Mouse (Mus musculus) CH12.LX (cell line): Measurements from ENCODE around the gene 1700021F05Rik. TPM values are rescaled to one million over a fixed set of nuclear protein-coding genes. Genes with fewer than 3 reads are reported as not detected.

ENCODE experiments used
- DNase-seq: peaks from one replicate; pipeline ENCODE4 v3.0.0-alpha.2; 2013; ENCODE audit errors: extremely low read depth
- H3K27ac ChIP-seq: 2 replicates; pipeline ENCODE4 v1.5.1; 2012; ENCODE audit warnings: low read depth, mild to moderate bottlenecking, control low read depth, moderate library complexity; ENCODE audit not compliant: insufficient read depth
- H3K27me3 ChIP-seq: replicated peaks from 2 replicates; pipeline ENCODE3; 2012; ENCODE audit warnings: inconsistent platforms
- H3K36me3 ChIP-seq, 2 experiments: replicated peaks in 1 of 2; 2 replicates each; pipeline versions ENCODE3 to v1.6.1; 2012; ENCODE audit warnings: inconsistent platforms in 1 of 2, low read length in 1 of 2, mild to moderate bottlenecking in 1 of 2, mixed read lengths in 1 of 2, moderate library complexity in 1 of 2; ENCODE audit not compliant: control insufficient read depth in 1 of 2, insufficient read depth in 1 of 2
- H3K4me1 ChIP-seq, 2 experiments: 2 replicates each; pipeline ENCODE4 v1.6.1; 2012; ENCODE audit warnings: inconsistent platforms in 1 of 2, moderate library complexity in 1 of 2; ENCODE audit not compliant: insufficient read depth in 2 of 2, control insufficient read depth in 1 of 2
- H3K4me2 ChIP-seq: 2 replicates; pipeline ENCODE4 v1.6.1; 2012; ENCODE audit warnings: low read depth, mild to moderate bottlenecking, control low read depth; ENCODE audit not compliant: poor library complexity, insufficient read depth, severe bottlenecking
- H3K4me3 ChIP-seq, 3 experiments: fragments of 150-350 bp in 1 of 3; sonication (generic) in 1 of 3; replicated peaks in 1 of 3; 2 replicates each; pipeline versions ENCODE3 to v1.5.1; 2011 to 2012; ENCODE audit warnings: low read depth in 2 of 3, low read length in 2 of 3, mild to moderate bottlenecking in 2 of 3, moderate library complexity in 2 of 3, control low read depth in 1 of 3, improper control_type of control experiment in 1 of 3, inconsistent platforms in 1 of 3, mixed read lengths in 1 of 3; ENCODE audit not compliant: poor library complexity in 1 of 3
- H3K79me2 ChIP-seq: replicated peaks from 2 replicates; pipeline ENCODE4 v1.6.1; 2012; ENCODE audit warnings: mild to moderate bottlenecking, moderate library complexity; ENCODE audit not compliant: control insufficient read depth, poor library complexity, insufficient read depth, severe bottlenecking; ENCODE audit errors: extremely low read depth
- H3K9ac ChIP-seq: 2 replicates; pipeline ENCODE4 v1.6.1; 2012; ENCODE audit warnings: low read depth, mild to moderate bottlenecking, control low read depth, moderate library complexity; ENCODE audit not compliant: insufficient read depth
- H3K9me3 ChIP-seq: replicated peaks from 2 replicates; pipeline ENCODE3; 2012; ENCODE audit warnings: low read length, inconsistent platforms, mixed read lengths
- CHD1 ChIP-seq: IDR thresholded peaks from 2 replicates; pipeline ENCODE4 v1.6.1; 2012; ENCODE audit warnings: low read depth, low read length, improper control_type of control experiment, inconsistent platforms
- CHD2 ChIP-seq: IDR thresholded peaks from 2 replicates; pipeline ENCODE4 v1.6.1; 2011; ENCODE audit warnings: low read length, improper control_type of control experiment
- CTCF ChIP-seq, 2 experiments: IDR thresholded peaks in 1 of 2; conservative IDR thresholded peaks in 1 of 2; 2 replicates each; pipeline ENCODE4 v1.5.1; 2011 to 2012; ENCODE audit warnings: low read depth in 2 of 2, low read length in 2 of 2, improper control_type of control experiment in 1 of 2, inconsistent platforms in 1 of 2, mild to moderate bottlenecking in 1 of 2, moderate library complexity in 1 of 2
- ELF1 ChIP-seq: IDR thresholded peaks from 2 replicates; pipeline ENCODE4 v1.6.1; 2014; ENCODE audit warnings: low read depth, mild to moderate bottlenecking, inconsistent platforms, low read length, improper control_type of control experiment
- HCFC1 ChIP-seq: IDR thresholded peaks from 2 replicates; pipeline ENCODE4 v1.6.1; 2012; ENCODE audit warnings: low read depth, mild to moderate bottlenecking, inconsistent platforms, low read length, improper control_type of control experiment
- IRF4 ChIP-seq: IDR thresholded peaks from 2 replicates; pipeline ENCODE4 v1.6.1; 2014; ENCODE audit warnings: low read depth, mild to moderate bottlenecking, inconsistent platforms, low read length, improper control_type of control experiment
- JUN ChIP-seq: IDR thresholded peaks from 2 replicates; pipeline ENCODE4 v1.6.1; 2011; ENCODE audit warnings: low read depth, mild to moderate bottlenecking, low read length, improper control_type of control experiment, moderate library complexity; ENCODE audit not compliant: insufficient read depth
- JUND ChIP-seq: conservative IDR thresholded peaks from 2 replicates; pipeline ENCODE4 v1.6.1; 2011; ENCODE audit warnings: low read depth, low read length, improper control_type of control experiment
- KAT2A ChIP-seq: IDR thresholded peaks from 2 replicates; pipeline ENCODE4 v1.6.1; 2012; ENCODE audit warnings: low read length, improper control_type of control experiment, inconsistent platforms; ENCODE audit not compliant: insufficient replicate concordance
- MAFK ChIP-seq: IDR thresholded peaks from 2 replicates; pipeline ENCODE4 v1.6.1; 2011; ENCODE audit warnings: low read length, improper control_type of control experiment; ENCODE audit not compliant: insufficient replicate concordance
- MAX ChIP-seq: IDR thresholded peaks from 2 replicates; pipeline ENCODE4 v1.6.1; 2011; ENCODE audit warnings: low read length, improper control_type of control experiment
- MEF2A ChIP-seq: IDR thresholded peaks from 2 replicates; pipeline ENCODE4 v1.6.1; 2014; ENCODE audit warnings: low read depth, mild to moderate bottlenecking, inconsistent platforms, low read length, improper control_type of control experiment, borderline replicate concordance
- MXI1 ChIP-seq: IDR thresholded peaks from 2 replicates; pipeline ENCODE4 v1.6.1; 2011; ENCODE audit warnings: mild to moderate bottlenecking, low read depth, low read length, improper control_type of control experiment
- PAX5 ChIP-seq: IDR thresholded peaks from 2 replicates; pipeline ENCODE4 v1.6.1; 2012; ENCODE audit warnings: low read length, inconsistent platforms, mixed read lengths
- POLR2A ChIP-seq: IDR thresholded peaks from 2 replicates; pipeline ENCODE4 v1.6.1; 2011; ENCODE audit warnings: low read depth, mild to moderate bottlenecking, improper control_type of control experiment, low read length
- RAD21 ChIP-seq: IDR thresholded peaks from 2 replicates; pipeline ENCODE4 v1.6.1; 2011; ENCODE audit warnings: low read depth, mild to moderate bottlenecking, low read length, improper control_type of control experiment, moderate library complexity
- RCOR1 ChIP-seq: conservative IDR thresholded peaks from 2 replicates; pipeline ENCODE4 v1.6.1; 2012; ENCODE audit warnings: low read depth, mild to moderate bottlenecking, inconsistent platforms, low read length, improper control_type of control experiment
- SIN3A ChIP-seq: IDR thresholded peaks from 2 replicates; pipeline ENCODE4 v1.6.1; 2012; ENCODE audit warnings: low read length, improper control_type of control experiment, inconsistent platforms
- SMC3 ChIP-seq: IDR thresholded peaks from 2 replicates; pipeline ENCODE4 v1.6.1; 2011; ENCODE audit warnings: low read depth, low read length, improper control_type of control experiment
- TCF12 ChIP-seq: IDR thresholded peaks from 2 replicates; pipeline ENCODE4 v1.6.1; 2014; ENCODE audit warnings: low read depth, mild to moderate bottlenecking, inconsistent platforms, low read length, improper control_type of control experiment
- UBTF ChIP-seq: IDR thresholded peaks from 2 replicates; pipeline ENCODE4 v1.6.1; 2012; ENCODE audit warnings: low read depth, mild to moderate bottlenecking, inconsistent platforms, low read length, improper control_type of control experiment, moderate library complexity
- ZC3H11A ChIP-seq: IDR thresholded peaks from 2 replicates; pipeline ENCODE4 v1.6.1; 2012; ENCODE audit warnings: low read depth, mild to moderate bottlenecking, inconsistent platforms, low read length, improper control_type of control experiment
- ZKSCAN1 ChIP-seq: IDR thresholded peaks from 2 replicates; pipeline ENCODE4 v1.6.1; 2012; ENCODE audit warnings: low read depth, inconsistent platforms, low read length, improper control_type of control experiment, borderline replicate concordance
- ZMIZ1 ChIP-seq: IDR thresholded peaks from 2 replicates; pipeline ENCODE4 v1.6.1; 2012; ENCODE audit warnings: low read depth, mild to moderate bottlenecking, inconsistent platforms, low read length, improper control_type of control experiment
- ZNF384 ChIP-seq: IDR thresholded peaks from 2 replicates; pipeline ENCODE4 v1.6.1; 2012; ENCODE audit warnings: low read depth, low read length, improper control_type of control experiment, inconsistent platforms
- dilution Hi-C: fragments of 300-500 bp; cut with MboI; formaldehyde crosslinking; loops from 2 replicates; pipeline ENCODE4 v1.14.3; 2020; ENCODE audit warnings: low sequenced_read_pairs; ENCODE audit not compliant: extremely low pct_unique_long_range_greater_than_20kb, extremely low pct_ligation_motif_present
- in situ Hi-C: fragments of 300-500 bp; cut with MboI; formaldehyde crosslinking; loops from 3 replicates; pipeline ENCODE4 v1.14.3; 2019; ENCODE audit warnings: low sequenced_read_pairs, low pct_ligation_motif_present, low pct_unique_long_range_greater_than_20kb, mixed read lengths
- polyA plus RNA-seq: library from polyadenylated mRNA; unstranded; fragments of >175 nt; gene quantifications from 2 replicates; pipeline ENCODE4 v1.2.1, GENCODE M21; 2012; ENCODE audit warnings: low read depth; ENCODE audit not compliant: insufficient read length
- total RNA-seq, 2 experiments: library from RNA; depleted of rRNA; stranded (reverse); fragments of 300-350 nt in 1 of 2; fragments of >200 nt in 1 of 2; gene quantifications; 2 replicates each; pipeline ENCODE4 v1.2.3; 2012 to 2014

1700021F05Rik gene
- total and polyA plus RNA-seq, 3 experiments = 33.0 to 70.3 (median 53.0) TPM

DNA sequence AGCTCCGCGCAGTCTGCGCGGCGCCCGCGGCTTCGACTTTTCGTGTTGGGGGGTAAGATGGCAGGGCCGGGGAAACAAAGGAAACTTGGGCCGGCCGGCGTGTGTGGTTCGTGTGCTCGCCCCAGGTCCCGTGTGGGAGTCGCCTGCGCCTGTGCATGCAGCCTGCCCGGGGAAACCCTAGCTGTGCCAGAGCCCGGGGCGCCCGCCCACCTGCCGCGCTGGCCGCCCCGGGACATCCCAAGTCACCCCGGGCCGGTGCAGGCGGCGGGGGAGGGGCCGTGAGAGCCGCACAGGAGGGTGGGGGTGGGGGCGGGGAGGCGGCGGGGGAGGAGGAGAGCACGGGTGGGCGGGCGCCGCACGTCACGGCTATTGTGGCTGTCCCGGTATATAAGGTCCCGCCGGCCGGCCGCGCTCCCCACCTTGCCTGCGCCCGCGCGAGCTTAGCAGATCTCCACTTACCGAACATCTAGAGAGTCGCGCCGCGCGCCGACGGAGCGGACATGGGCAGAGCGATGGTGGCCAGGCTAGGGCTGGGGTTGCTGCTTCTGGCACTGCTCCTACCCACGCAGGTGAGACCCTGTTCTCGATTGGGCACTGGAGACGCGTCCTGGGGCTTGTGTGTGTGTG is 38.1 kb upstream of the 1700021F05Rik start (continued):
- TF ChIP-seq RCOR1 = peak; percentile 20; the same call in 1 of the 2 replicates
- no peak for TF ChIP-seq JUN
- TF ChIP-seq SIN3A = peak; percentile 60
- TF ChIP-seq MAFK = no peak
- TF ChIP-seq RAD21 = no peak
- peak; percentile 95 for TF ChIP-seq POLR2A
- peak; percentile 39; the same call in 1 of the 2 replicates for TF ChIP-seq IRF4
- TF ChIP-seq CHD1 = no peak
- TF ChIP-seq ZC3H11A = no peak
- no peak for TF ChIP-seq MAX
- peak; percentile 71 for TF ChIP-seq TCF12
- TF ChIP-seq PAX5 = no peak
- no peak for TF ChIP-seq ZKSCAN1
- TF ChIP-seq CTCF (conservative IDR thresholded peaks at IDR 0.05 in 1 of 2, IDR thresholded peaks at IDR 0.05 in 1 of 2; ENCODE audit: low read depth in 2 of 2, low read length in 2 of 2) = no peak
- TF ChIP-seq CHD2 = peak; percentile 87
- 0 out of 2 replicates have a peak, but pooled peaks have one; percentile 33 for TF ChIP-seq KAT2A
- TF ChIP-seq SMC3 = no peak
- peak; percentile 99 for TF ChIP-seq ZMIZ1
- TF ChIP-seq ZNF384 = no peak
- TF ChIP-seq, all 38 proteins: peak for 17

DNA sequence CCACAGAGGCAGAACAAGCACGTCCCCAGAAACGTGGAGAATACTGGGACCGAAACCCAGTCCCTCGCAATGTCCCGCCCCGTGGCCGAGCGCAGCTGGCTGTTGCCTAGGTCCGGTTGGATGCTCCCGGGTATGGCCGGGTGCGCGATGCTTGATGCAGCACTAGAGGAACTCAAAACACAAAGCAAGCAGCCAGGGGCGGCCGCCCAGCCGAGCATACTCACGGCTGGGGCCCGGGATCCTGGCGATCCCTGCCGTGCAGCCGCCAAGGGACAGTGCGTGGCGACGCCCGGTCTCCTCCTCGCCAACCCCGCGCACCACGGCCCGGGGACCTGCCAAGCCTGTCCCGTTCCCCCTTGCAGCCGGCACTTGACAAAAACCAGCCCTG is 37.6 kb upstream of the 1700021F05Rik start:
- in situ Hi-C loops = loop anchor here (5.0 to 10.0 kb wide), 3 partner anchors 164 to 486 kb away; no protein-coding TSS in a partner anchor
- Histone ChIP-seq H3K9me3 (peaks cover 2% of the 10 kb centered on the region), H3K79me2 (peaks cover 40% of the 10 kb centered on the region), H3K4me1 (peaks cover 7 to 43% of the 10 kb centered on the region in 2 experiments; a peak in 3 of 4 replicates), H3K9ac (peak overlapping the region; percentile 64)
- no peak for TF ChIP-seq HCFC1
- no peak for TF ChIP-seq MAX
- TF ChIP-seq POLR2A = peak; percentile 40
- no peak for TF ChIP-seq IRF4
- no peak for TF ChIP-seq ZKSCAN1
- no peak for TF ChIP-seq MAFK
- no peak for TF ChIP-seq MEF2A
- peak; percentile 17; the same call in 1 of the 2 replicates for TF ChIP-seq MXI1
- TF ChIP-seq CHD1 = no peak
- TF ChIP-seq UBTF = peak; percentile 85
- no peak for TF ChIP-seq ELF1
- TF ChIP-seq JUND = no peak
- TF ChIP-seq, all 38 proteins: peak for 3
- Histone ChIP-seq H3K4me3 (peak overlapping the region; percentile 20 to 67 (median 66)), H3K27me3 (no peaks in the 10 kb centered on the region), H3K36me3 (peaks cover 13 to 21% of the 10 kb centered on the region in 2 experiments), H3K4me2 (peak overlapping the region; percentile 22; the same call in 1 of the 2 replicates), H3K27ac (peak overlapping the region; percentile 78)
- peak; percentile 64 for DNase-seq
- dilution Hi-C loops = no loop called here
